Mouse (Mus musculus): Measurements from ENCODE around the gene Bmpr2.

DNA sequence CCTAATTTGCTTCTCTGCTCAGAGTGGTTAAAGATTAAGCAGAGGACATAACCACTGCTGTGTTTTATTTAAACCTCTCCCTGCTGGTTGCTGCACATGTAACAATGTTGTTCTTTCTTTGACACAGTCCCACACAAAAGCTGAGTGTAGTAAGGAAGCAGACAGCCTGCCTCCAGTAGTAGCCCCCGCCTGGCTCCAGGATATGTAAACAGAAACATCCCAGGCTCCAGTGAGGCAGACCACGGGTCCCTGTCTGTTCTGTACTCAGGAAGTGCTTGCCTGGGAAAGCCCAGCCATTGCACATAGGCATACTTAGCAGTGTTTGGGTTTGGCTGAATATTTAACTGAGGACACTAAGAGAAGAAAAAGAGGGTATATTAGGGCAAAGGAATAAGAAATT is 70.5 kb downstream of the Bmpr2 start:
- TF ChIP-seq GATA1 (IDR thresholded peaks at IDR 0.05; ENCODE audit: borderline replicate concordance, low read length) = no peak
- TF ChIP-seq FLI1 (IDR thresholded peaks at IDR 0.05; ENCODE audit: low read length) = no peak
